Mouse (Mus musculus) CD4-positive helper T cell, adult 2 months (primary cell): ENCODE data around the gene Fgd1.

Experiments
- DNase-seq: peaks from one replicate; pipeline ENCODE4 v3.0.0-alpha.2; 2012; ENCODE audit warnings: low read depth, missing footprints, low spot score

Fgd1 gene

GRCm38 (mm10) chrX:151087418-151087817, 41.5 kb downstream of the Fgd1 start:
- DNase-seq, result no peak

GRCm38 (mm10) chrX:151096171-151097058, 50.5 kb downstream of the Fgd1 start, which contains the start of gene Tsr2:
Gene Tsr2, minus strand, starts transcription at chrX:151096543.
- DNase-seq, result peak; percentile 82

GRCm38 (mm10) chrX:151107301-151108067, 61.5 kb downstream of the Fgd1 start:
- no peak for DNase-seq

GRCm38 (mm10) chrX:151116795-151117194, 70.8 kb downstream of the Fgd1 start:
- peak; percentile 11 for DNase-seq

- peak; percentile 5 for DNase-seq
Observed at GRCm38 (mm10) chrX:151117432-151117831, 71.5 kb downstream of the Fgd1 start.

- no peak for DNase-seq
Observed at GRCm38 (mm10) chrX:151123933-151124332, 78.0 kb downstream of the Fgd1 start.

GRCm38 (mm10) chrX:151130493-151130892, 84.5 kb downstream of the Fgd1 start:
- peak; percentile 3 for DNase-seq

- peak; percentile 1 for DNase-seq
Observed at GRCm38 (mm10) chrX:151132785-151133184, 86.8 kb downstream of the Fgd1 start.
